Mouse (Mus musculus) urinary bladder, postnatal 14 days (tissue): ENCODE measurements around the gene Acsm2.
A peak's percentile ranks its signal among the peaks of the same experiment; 100 is the strongest.

Experiments
- DNase-seq: peaks from one replicate; pipeline ENCODE4 v3.0.0; 2021; ENCODE audit warnings: low spot score

The Acsm2 gene

DNA sequence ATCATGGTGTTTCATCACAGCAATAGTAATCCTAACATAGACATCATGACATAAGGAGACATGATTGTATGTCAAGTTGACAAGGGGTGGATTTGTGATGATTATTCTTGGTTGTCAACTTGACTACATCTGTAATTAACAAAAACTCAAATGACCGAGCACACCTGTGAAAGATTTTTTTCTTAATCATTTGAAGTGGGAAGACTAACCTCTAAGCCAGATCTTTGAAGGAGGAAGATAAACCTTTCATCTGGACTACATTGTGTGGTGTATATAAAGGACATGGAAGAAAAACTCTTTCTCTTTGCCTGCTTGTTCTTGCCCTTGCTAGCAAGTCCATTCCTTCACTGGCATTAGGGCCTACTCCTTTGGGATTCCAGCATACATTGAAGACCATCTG lies at the start of gene Acsm2:
Gene Acsm2, plus strand, starts transcription at position 301 of the 400 bp plus-strand sequence.
- no peak for DNase-seq

DNA sequence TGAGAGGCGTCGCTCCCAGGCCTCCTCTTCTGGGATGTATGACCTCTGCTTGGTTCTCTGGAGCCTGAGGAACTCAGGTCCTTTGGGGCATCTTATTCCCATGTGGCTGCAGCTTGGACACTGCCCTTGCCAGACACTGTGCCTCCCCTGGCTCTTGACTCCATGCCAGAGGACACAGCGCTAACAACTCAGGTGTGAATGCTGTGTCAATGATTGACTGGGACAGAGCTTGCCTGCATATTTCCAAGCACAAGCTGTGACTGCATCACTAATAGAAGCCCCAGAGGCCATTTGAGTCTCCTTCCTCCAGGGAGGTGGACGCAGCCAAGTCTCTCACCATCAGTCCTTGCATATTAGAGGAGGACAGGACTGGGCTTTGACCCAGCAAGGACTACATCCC lies 43.0 kb upstream of the Acsm2 start:
- no peak for DNase-seq

DNA sequence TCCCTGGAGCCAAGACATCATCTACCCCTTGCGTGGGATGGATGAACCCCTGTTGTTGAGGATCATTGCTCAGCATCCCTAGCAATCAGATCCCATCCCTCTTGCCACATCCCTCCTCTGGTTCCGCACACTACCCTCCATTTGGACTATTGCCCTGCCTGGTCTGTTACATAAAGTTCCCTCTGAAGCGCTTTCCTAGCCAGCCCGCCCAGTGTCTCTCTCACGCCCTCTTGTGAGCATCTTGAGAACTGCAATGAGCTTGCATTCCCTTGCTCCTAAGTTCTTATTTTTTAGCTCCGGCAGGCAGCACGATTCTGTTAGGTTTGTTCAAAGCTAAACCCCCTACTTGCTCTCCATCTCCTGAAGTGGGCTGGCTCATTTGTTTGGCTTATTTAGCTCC lies 41.1 kb upstream of the Acsm2 start:
- peak; percentile 7 for DNase-seq

DNA sequence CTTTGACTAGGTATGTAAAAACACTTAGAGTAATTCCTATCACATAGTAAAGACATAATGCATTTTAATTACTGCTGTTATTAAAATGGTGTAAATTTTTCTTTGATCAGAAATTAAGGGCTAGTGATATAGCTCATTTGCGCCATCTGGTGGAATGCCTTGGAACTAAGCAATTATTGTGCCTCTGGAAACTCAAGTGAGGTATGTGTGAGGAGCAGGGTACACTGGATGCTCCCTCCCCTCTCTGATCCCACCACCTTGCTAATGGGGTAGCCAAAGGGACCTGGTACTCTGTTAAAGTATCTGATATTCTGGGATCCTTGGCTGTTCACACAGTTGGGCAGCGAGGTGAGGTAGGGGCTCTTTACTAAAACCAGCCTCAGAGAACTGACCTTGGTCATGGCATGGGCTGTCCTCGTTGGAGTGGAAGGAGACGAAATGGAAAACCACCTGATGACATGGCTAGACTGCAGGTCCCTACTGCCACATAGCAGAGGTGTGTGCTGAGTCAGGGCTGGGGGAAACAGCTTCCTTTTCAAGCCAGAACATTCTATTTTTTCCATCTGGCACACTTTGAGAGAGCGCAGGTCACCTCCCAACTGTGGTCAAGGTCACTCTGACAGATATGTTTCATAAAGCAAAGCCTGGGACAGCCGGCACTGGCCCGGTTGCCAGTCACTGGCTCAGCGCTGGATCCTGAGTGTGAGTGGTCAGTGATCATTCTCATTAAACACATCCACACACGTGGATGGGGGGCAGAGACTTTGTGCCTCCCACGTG lies 38.5 kb upstream of the Acsm2 start:
- peak; percentile 24 for DNase-seq

DNA sequence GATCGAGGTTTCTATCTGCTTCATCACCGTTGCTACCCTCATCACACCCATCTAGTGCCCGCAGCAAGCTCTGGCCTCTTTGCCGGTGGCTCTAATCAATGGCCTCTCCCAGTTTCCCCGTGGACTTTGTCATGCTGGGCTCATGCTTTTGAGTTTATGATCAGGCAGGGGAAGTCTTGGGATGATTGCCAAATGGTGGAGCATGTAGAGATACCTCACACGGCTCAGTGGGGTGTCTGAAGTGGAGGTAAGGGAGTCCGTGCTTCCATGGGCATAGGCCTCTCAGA lies 37.9 kb upstream of the Acsm2 start:
- DNase-seq = no peak

DNA sequence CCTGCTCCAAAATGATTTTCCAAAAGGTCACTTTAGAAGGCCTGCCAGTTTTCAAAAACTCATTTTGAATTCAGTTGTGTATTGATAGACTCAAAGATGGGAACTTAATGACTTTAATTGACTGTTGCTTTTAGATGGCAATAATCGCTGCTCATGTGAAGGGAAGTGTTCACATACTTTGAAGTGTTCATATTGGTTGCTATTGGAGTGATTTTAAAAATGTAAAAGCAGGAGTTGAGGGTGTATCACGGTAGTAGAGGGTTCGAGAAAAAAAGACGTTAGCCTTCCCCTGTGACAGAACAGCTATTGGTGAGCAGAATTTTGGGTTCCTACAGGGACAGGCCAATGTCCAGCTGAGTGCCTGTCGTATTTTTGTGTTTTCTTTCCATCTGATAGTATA lies 35.0 kb upstream of the Acsm2 start, which contains the start of gene Acsm5:
Gene Acsm5, plus strand, starts transcription at position 301 of the 400 bp plus-strand sequence.
- DNase-seq = no peak

DNA sequence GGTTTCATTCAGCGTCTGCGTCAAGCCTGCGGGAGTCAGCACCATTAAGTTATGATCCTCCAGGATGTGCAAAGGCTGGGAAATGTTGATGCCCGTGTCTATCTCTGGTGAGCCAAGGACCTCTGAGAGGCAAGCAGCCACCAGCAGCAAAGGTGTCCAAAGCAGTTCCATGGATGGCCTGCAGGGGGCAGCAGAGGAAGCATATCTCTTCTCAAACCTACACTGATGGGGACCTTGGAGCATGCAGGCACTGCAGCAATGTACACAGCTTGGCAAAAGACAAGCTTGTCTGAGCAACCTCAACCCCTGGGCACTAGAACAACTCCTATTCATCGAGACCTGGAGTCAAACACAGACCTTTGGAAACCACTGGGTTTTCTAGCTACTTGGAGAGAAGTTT lies 34.5 kb upstream of the Acsm2 start:
- DNase-seq = peak; percentile 60

DNA sequence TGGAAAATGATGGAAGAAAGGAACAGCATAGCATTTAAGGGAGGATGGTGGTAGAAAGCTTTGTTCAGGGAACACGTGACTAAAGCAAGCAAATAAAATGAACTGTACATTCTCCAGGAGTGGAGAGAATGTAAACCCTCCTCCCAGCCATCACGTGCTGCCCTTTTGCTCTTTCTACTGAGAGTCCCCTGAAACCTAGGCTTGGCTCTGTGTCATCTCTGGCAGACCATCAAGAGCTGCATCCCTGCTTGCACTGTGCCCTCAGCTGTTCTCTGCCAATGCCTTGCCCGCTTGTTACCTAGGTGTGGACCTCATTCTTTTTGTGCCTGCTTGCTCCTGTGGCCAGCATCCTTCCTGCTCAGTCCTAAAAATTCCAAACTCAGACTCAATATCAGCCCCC lies 32.3 kb upstream of the Acsm2 start:
- DNase-seq = no peak

DNA sequence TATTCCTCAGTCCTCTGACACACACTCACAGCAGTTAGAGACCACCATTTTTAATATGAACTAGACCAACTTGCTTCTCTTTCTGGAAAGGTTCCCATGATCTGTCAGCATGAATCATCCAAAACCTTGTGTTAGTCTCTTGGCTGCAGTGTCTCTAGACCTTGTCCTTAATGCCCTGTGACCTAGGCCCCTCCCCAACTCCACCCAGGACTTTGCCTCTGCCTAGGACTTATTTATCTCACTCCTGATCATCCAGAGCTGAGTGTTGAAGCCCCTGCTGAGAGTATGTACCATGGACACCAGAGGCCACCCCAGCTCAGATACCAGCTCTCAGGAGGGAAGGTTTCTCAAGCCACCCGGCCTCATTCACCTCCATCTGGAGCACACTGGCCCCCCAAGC lies 31.8 kb upstream of the Acsm2 start:
- DNase-seq = no peak

DNA sequence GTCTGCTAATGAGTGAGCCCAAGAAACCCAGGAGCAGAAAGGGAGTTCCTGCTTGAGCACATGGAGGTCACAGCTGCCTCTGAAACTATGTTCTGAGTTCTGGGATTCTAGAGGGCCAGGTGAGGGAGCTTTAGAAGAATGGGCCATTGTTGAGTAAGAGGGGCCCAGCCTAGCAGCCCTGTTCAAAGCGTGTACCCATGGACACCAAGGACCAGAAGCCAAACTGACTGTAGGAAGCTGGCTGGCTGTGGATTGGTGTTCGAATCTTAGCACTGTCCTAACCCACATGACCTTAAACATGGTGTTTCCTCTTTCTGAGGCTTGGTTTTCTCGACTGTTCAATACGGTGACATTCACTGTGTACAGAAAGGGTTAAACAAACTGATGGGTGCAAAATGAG lies 30.8 kb upstream of the Acsm2 start, which contains the start of gene Pdilt:
Gene Pdilt, minus strand, starts transcription at position 101 of the 400 bp plus-strand sequence.
- no peak for DNase-seq

DNA sequence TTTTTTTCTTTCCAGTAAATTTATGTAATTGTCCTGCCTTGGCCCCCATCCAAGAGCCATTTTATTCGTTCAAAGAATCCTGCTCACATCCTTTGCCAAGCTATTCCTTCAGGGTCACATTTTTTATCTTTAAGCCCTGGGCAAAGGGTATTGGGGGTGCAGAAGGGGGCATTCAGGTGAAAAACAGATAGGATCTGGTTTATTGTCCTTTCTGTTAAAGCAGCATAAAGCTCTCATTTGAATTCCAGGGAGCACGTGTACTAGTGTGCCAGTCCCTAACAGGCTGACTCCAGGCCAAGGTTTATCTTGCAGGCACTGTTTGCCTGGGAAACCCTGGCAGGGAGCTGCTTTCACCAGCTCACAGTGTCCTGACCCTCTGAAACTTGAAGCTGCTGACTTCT lies 28.3 kb upstream of the Acsm2 start:
- DNase-seq = peak; percentile 7

DNA sequence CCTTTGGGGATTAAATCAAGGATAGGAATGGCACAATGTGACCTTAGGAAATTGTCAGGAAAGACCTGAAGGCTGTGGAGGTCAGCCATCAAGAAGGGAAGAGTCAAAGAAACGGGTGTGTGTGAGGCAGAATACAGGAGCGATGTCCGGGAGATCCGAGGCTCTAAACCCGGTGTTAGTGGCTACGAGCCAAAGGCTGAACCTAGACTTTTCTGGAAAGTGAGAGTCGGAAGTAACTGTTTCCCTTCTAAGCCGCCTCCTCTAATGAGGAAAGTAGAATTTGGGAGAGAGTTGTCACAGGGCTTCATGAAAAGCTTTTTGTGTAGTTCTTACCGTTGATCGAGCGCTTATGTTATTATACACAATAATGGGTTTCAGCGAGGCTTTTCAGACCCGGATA lies 27.7 kb upstream of the Acsm2 start:
- no peak for DNase-seq

DNA sequence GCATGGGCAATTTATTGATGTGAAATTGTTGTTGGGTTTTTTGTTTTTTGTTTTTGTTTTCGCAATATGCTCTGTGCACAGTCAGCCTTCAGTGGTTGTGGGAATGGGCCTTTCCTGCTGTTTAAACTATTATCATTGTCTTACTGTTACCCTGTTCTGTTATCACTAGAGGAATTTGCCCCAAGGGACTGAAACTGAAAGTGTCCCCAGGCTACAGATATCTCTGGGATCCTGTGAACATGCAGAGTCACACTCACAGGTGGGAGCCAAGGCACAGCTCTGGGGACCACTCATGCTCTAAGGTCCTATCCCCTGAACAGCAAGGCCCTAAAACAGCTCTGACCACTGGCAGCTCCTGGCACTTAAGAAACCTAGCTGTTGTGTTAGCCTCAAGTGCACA lies 27.0 kb upstream of the Acsm2 start:
- DNase-seq = no peak

DNA sequence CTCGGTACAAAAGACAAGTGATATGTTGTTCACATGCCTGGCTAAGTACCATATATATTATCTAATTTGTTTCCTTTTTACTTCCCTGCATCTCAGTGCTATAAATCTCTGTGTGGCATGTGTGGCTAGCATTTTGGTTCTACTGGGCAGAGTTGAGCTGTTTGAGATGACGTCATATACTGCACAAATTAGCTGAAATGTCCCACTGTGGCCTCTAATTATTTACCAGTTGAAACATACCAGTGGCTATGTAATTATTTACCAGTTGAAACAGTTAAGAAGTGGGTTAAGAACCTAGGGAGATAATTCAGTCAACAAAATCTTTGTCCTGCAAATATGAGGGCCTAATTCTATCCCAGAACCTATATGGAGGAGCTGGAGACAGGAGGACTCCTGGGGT lies 26.6 kb upstream of the Acsm2 start:
- DNase-seq = no peak

DNA sequence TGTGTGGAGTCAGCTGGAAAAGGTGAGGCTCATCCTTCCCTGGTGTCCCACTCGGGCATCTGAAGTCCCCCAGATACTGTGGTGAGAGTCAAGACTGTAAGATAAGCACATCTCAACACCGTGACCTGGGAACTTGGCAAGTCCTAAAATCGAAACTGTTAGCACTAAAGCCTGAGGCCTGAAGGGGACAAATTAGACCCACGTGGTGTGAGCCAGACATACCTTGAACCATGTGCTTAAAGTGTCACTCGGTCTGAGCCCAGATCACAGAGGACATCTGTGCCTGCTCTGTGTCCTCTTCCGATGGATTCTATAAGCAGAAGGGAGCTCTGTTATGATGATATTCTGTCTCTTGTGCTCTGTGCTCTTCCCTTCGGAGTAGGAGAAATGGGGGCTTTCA lies 25.5 kb upstream of the Acsm2 start:
- DNase-seq = no peak

DNA sequence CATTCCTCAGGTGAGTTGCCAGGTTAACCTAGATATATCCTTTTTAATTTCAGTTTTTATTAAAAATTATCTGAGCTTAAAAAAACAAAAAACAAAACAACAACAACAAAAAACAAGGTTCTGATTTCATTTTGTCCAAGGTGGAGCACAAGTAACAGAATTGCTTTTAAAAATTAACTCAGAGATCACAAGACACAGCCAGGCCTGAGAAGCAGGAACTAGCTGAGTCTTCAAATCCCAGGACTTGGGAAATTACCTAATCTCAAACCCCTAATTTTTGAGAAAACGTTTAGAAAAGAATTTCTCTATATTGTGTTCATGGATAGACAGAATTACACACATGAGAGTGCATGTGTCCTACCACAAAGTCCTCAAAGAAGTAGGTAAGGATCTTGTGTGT lies 21.2 kb upstream of the Acsm2 start:
- no peak for DNase-seq

DNA sequence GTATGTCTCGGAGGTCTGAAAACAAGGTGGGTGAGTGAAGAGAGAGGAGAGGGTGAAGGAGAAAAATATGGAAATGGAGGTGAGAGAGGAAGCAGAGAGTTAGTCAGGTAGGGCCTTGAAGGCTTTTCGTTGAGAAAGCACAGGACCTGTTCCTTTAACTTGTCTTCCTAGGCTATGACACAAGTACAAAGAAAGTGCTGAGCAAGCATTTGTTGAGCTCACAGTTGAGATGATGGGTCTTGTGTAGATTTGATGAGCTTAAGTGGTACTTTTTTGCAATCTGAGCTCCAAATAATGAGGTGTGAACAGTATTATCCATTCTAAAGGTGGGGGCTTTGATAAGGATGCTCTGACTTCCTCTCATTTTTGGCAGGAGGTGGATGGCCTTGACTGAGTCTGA lies 19.8 kb upstream of the Acsm2 start:
- no peak for DNase-seq

DNA sequence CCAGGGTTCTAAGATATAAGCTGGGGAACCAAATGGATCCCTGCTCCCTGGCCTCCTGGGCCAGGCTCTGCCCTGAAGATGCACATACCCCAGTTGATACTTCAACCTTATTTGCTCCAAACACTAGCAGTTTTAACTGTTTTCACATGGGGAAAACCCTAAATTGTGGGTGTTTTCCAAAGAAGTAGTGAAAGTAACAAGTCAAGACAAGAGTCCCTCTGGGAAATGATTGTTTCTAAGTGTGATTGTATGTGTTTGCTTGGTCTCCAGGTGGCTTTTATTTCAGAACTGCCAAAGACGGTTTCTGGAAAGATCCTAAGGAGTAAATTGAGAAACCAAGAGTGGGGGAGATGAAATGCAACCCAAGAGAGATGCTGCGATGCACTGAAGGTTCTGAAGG lies 11.7 kb upstream of the Acsm2 start:
- no peak for DNase-seq

DNA sequence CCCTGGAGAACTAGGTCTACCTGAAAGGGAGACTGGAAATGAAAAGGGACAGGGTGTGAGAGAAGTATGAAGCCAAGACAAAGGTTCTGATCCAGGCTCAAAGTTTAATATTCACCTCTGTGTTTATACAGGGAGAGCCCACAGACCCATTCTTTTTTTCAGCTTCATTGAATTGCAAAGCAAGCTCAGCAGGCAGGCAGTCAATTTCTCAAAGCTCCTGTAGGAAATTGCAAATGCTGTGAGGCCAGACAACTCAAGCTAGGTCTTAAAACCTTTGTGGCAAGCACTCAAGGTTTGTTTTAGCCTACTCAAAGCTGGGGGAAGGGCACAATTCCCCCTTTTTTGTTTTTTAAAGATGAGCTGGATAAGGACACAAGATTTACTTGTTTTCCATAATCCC lies 8.6 kb upstream of the Acsm2 start:
- no peak for DNase-seq

DNA sequence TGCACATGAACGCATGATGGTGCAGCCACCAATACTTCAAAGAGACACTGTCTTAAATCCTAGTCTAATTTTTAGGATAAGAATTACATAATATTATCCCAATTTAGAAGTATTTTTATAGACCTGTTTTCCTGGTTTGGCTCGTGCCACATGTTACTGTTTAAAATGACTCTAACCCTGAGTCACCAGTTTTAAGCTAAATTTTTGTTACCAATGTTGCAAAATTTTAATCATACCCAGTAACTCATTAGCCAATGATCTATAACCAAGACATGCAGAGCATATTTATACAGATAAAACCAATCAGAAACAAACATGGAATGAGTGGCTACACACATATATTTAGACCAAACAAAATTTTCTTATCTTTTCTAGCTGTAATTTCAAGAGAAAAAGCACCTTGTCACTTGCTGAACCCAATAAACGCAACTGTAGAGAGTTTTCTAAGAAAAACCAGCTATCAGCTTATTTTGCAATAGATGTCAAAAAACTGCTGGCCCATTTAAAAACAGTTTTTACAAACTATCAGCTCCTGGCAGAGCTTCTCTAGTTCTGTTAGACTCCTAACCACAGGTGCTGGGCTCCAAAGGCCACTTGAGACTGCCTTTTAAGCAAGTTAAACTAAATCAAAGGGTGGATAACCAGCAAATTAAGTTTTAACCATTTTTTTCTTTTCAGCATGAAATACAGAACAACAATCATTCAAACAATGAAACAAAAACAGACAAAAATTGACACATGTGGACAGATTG lies 3.5 kb upstream of the Acsm2 start:
- DNase-seq = no peak

DNA sequence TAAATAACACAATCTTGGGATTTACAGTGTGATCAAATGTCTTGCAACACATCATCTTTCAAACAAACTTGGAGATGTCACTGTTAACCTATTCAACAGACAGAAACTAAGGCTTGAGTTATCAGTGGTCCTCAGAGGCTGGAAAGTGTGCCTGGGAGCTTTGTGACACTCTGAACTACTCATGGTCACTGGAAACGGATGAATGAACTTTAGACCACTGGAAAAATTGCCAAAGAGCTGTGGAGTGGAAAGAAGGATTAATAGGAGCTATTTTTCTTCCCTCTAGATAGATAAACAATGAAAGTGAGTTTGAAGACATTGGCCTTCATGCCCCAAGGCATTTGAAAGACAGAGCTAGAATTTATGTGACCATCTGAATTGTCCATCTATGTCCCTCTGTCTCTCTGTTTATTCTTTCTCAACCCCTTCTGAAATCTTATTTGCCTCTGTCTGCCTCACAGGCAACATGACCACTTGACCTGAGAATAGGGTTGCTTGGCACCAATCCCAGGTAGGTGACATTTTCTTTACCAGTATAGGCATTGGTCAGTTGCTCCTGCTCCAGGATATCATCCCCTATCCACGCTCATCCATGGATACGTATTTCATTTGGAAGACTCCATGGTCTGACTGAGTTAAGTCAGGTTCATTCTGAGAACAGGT lies 5.8 kb downstream of the Acsm2 start:
- DNase-seq = no peak

DNA sequence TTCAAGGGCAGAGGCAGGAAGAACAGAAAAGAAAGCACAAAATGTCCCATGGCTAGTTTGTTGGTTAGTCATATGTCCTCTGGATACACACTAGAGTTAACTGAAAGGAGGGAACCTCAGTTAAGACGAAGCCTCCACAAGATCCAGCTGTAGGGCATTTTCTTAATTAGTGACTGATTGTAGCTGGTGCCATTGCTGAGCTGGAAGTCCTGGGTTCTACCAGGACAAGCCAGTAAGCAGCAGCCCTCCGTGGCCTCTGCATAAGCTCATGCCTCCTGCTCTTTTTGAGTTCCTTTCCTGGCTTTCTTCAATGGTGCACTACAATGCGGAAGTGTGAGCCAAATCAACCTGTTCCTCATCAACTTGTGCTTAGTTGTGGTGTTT lies 6.3 kb downstream of the Acsm2 start:
- no peak for DNase-seq

DNA sequence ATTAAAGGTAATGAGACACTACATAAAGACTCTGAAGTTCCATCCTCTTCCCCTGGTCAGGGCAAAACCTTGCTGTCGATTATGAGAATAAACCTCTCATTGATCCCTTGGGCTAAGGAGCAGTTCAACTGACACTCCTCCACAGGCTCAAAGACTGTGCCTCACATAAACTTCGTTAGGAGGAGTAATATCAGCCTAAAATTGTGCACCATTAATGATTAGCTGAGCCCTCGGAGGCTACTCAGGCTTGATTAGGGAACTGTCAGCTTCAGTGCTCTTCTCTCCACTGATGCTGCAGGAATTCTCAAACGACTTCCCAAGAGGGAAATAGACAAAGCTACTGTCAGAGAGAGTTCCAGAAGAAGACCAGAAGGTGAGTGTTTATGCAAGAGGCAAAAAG lies 7.3 kb downstream of the Acsm2 start:
- DNase-seq = no peak
